Mouse (Mus musculus): ENCODE results near the gene Prodh2. TPM values are rescaled to one million over a fixed set of nuclear protein-coding genes. Genes with fewer than 3 reads are reported as not detected.

The Prodh2 gene
- polyA plus RNA-seq, 1 experiment from 2014 or later, result not detected

- ATAC-seq (replicated peaks; ENCODE audit: insufficient number of reproducible peaks, low FRiP score, low TSS enrichment, low read depth) (no peak), DNase-seq (ENCODE audit: low spot score) (peak; percentile 11)
- 7% methylated on average over 23 of the region's 23 CpGs for WGBS
- no peak overlapping the region for H3K27ac ChIP-seq (replicated peaks; ENCODE audit: low read depth, low read length)
- H3K4me3 ChIP-seq (ENCODE audit: low read depth, low read length), result peak overlapping the region; percentile 63
- no peaks in the 10 kb centered on the region for H3K9me3 ChIP-seq (replicated peaks; ENCODE audit: control insufficient read depth, low read length)
- H3K36me3 ChIP-seq (replicated peaks; ENCODE audit: control insufficient read depth, insufficient read depth, low read depth, low read length), result peaks cover 10% of the 10 kb centered on the region
- no peaks in the 10 kb centered on the region for H3K27me3 ChIP-seq (ENCODE audit: control insufficient read depth, insufficient read depth, low read length)
- peak overlapping the region; percentile 79 for H3K9ac ChIP-seq (replicated peaks; ENCODE audit: low read length)
- H3K4me1 ChIP-seq (ENCODE audit: control insufficient read depth, insufficient read depth, low read length), result peaks cover 8% of the 10 kb centered on the region
- H3K4me2 ChIP-seq (ENCODE audit: low read depth, low read length), result peak overlapping the region; percentile 75
These were observed 59.7 kb downstream of the Prodh2 start for GRCm38 (mm10) chr7:30553021-30553589.

- DNase-seq (ENCODE audit: low spot score) (no peak), ATAC-seq (replicated peaks; ENCODE audit: insufficient number of reproducible peaks, low FRiP score, low TSS enrichment, low read depth) (no peak)
- H3K27me3 ChIP-seq (ENCODE audit: control insufficient read depth, insufficient read depth, low read length), result no peaks in the 10 kb centered on the region
- H3K36me3 ChIP-seq (replicated peaks; ENCODE audit: control insufficient read depth, insufficient read depth, low read depth, low read length), result peaks cover 10% of the 10 kb centered on the region
- H3K4me2 ChIP-seq (ENCODE audit: low read depth, low read length), result peak overlapping the region; percentile 75
- H3K4me3 ChIP-seq (ENCODE audit: low read depth, low read length), result peak overlapping the region; percentile 63
- H3K4me1 ChIP-seq (ENCODE audit: control insufficient read depth, insufficient read depth, low read length), result peaks cover 8% of the 10 kb centered on the region
- peak overlapping the region; percentile 79 for H3K9ac ChIP-seq (replicated peaks; ENCODE audit: low read length)
- no peaks in the 10 kb centered on the region for H3K9me3 ChIP-seq (replicated peaks; ENCODE audit: control insufficient read depth, low read length)
- WGBS, result 86% methylated on average over 22 of the region's 22 CpGs
- no peak overlapping the region for H3K27ac ChIP-seq (replicated peaks; ENCODE audit: low read depth, low read length)
These were observed 60.6 kb downstream of the Prodh2 start for GRCm38 (mm10) chr7:30553810-30554584.

GRCm38 (mm10) chr7:30556894-30557536 lies 63.6 kb downstream of the Prodh2 start:
- DNase-seq (ENCODE audit: low spot score), result peak; percentile 25
- WGBS, result 91% methylated on average over 18 of the region's 18 CpGs
- Histone ChIP-seq H3K9me3 (replicated peaks; ENCODE audit: control insufficient read depth, low read length) (no peaks in the 10 kb centered on the region), H3K36me3 (replicated peaks; ENCODE audit: control insufficient read depth, insufficient read depth, low read depth, low read length) (peaks cover 10% of the 10 kb centered on the region), H3K27me3 (ENCODE audit: control insufficient read depth, insufficient read depth, low read length) (no peaks in the 10 kb centered on the region), H3K4me3 (ENCODE audit: low read depth, low read length) (no peak overlapping the region), H3K9ac (replicated peaks; ENCODE audit: low read length) (no peak overlapping the region), H3K27ac (replicated peaks; ENCODE audit: low read depth, low read length) (no peak overlapping the region), H3K4me1 (ENCODE audit: control insufficient read depth, insufficient read depth, low read length) (peaks cover 8% of the 10 kb centered on the region), H3K4me2 (ENCODE audit: low read depth, low read length) (no peak overlapping the region)
- no peak for ATAC-seq (replicated peaks; ENCODE audit: insufficient number of reproducible peaks, low FRiP score, low TSS enrichment, low read depth)

GRCm38 (mm10) chr7:30557901-30558514 lies 64.6 kb downstream of the Prodh2 start:
- Histone ChIP-seq H3K4me2 (ENCODE audit: low read depth, low read length) (no peak overlapping the region), H3K9me3 (replicated peaks; ENCODE audit: control insufficient read depth, low read length) (no peaks in the 10 kb centered on the region), H3K9ac (replicated peaks; ENCODE audit: low read length) (no peak overlapping the region), H3K4me1 (ENCODE audit: control insufficient read depth, insufficient read depth, low read length) (peaks cover 8% of the 10 kb centered on the region), H3K27ac (replicated peaks; ENCODE audit: low read depth, low read length) (no peak overlapping the region), H3K27me3 (ENCODE audit: control insufficient read depth, insufficient read depth, low read length) (no peaks in the 10 kb centered on the region), H3K36me3 (replicated peaks; ENCODE audit: control insufficient read depth, insufficient read depth, low read depth, low read length) (peaks cover 10% of the 10 kb centered on the region), H3K4me3 (ENCODE audit: low read depth, low read length) (no peak overlapping the region)
- DNase-seq (ENCODE audit: low spot score), result no peak
- 87% methylated on average over 13 of the region's 13 CpGs for WGBS
- ATAC-seq (replicated peaks; ENCODE audit: insufficient number of reproducible peaks, low FRiP score, low TSS enrichment, low read depth), result no peak

- Histone ChIP-seq H3K27ac (replicated peaks; ENCODE audit: low read depth, low read length) (no peak overlapping the region), H3K4me2 (ENCODE audit: low read depth, low read length) (peak overlapping the region; percentile 88), H3K4me3 (ENCODE audit: low read depth, low read length) (peak overlapping the region; percentile 62), H3K4me1 (ENCODE audit: control insufficient read depth, insufficient read depth, low read length) (no peaks in the 10 kb centered on the region), H3K9ac (replicated peaks; ENCODE audit: low read length) (peak overlapping the region; percentile 74), H3K9me3 (replicated peaks; ENCODE audit: control insufficient read depth, low read length) (no peaks in the 10 kb centered on the region), H3K36me3 (replicated peaks; ENCODE audit: control insufficient read depth, insufficient read depth, low read depth, low read length) (peaks cover 10% of the 10 kb centered on the region), H3K27me3 (ENCODE audit: control insufficient read depth, insufficient read depth, low read length) (no peaks in the 10 kb centered on the region)
- 15% methylated on average over 12 of the region's 12 CpGs for WGBS
- no peak for ATAC-seq (replicated peaks; ENCODE audit: insufficient number of reproducible peaks, low FRiP score, low TSS enrichment, low read depth)
- no peak for DNase-seq (ENCODE audit: low spot score)
These were observed 65.4 kb downstream of the Prodh2 start for GRCm38 (mm10) chr7:30558656-30559442.

- Histone ChIP-seq H3K36me3 (replicated peaks; ENCODE audit: control insufficient read depth, insufficient read depth, low read depth, low read length) (peaks cover 10% of the 10 kb centered on the region), H3K9ac (replicated peaks; ENCODE audit: low read length) (peak within 1 kb of the TSS; percentile 74), H3K4me2 (ENCODE audit: low read depth, low read length) (peak within 1 kb of the TSS; percentile 88), H3K4me3 (ENCODE audit: low read depth, low read length) (peak within 1 kb of the TSS; percentile 62), H3K27me3 (ENCODE audit: control insufficient read depth, insufficient read depth, low read length) (no peaks in the 10 kb centered on the region), H3K27ac (replicated peaks; ENCODE audit: low read depth, low read length) (no peak within 1 kb of the TSS), H3K9me3 (replicated peaks; ENCODE audit: control insufficient read depth, low read length) (no peaks in the 10 kb centered on the region), H3K4me1 (ENCODE audit: control insufficient read depth, insufficient read depth, low read length) (no peaks in the 10 kb centered on the region)
- ATAC-seq (replicated peaks; ENCODE audit: insufficient number of reproducible peaks, low FRiP score, low TSS enrichment, low read depth), result peak; percentile 85
- WGBS, result under 1% methylated on average over 20 of the region's 20 CpGs
- DNase-seq (ENCODE audit: low spot score), result peak; percentile 97
These were observed 66.1 kb downstream of the Prodh2 start, which contains the start of gene Lin37 for GRCm38 (mm10) chr7:30559443-30559954. Gene Lin37 (minus strand): TSS chr7:30559838.

GRCm38 (mm10) chr7:30560296-30560695 lies 66.9 kb downstream of the Prodh2 start:
- no peak overlapping the region for H3K27ac ChIP-seq (replicated peaks; ENCODE audit: low read depth, low read length)
- DNase-seq (ENCODE audit: low spot score) (no peak), ATAC-seq (replicated peaks; ENCODE audit: insufficient number of reproducible peaks, low FRiP score, low TSS enrichment, low read depth) (no peak)
- no peak overlapping the region for H3K9ac ChIP-seq (replicated peaks; ENCODE audit: low read length)
- H3K36me3 ChIP-seq (replicated peaks; ENCODE audit: control insufficient read depth, insufficient read depth, low read depth, low read length), result peaks cover 10% of the 10 kb centered on the region
- 75% methylated on average over 2 of the region's 2 CpGs for WGBS
- no peaks in the 10 kb centered on the region for H3K9me3 ChIP-seq (replicated peaks; ENCODE audit: control insufficient read depth, low read length)
- H3K4me3 ChIP-seq (ENCODE audit: low read depth, low read length), result no peak overlapping the region
- no peak overlapping the region for H3K4me2 ChIP-seq (ENCODE audit: low read depth, low read length)
- no peaks in the 10 kb centered on the region for H3K4me1 ChIP-seq (ENCODE audit: control insufficient read depth, insufficient read depth, low read length)
- no peaks in the 10 kb centered on the region for H3K27me3 ChIP-seq (ENCODE audit: control insufficient read depth, insufficient read depth, low read length)

Data from embryonic facial prominence, embryonic 11.5 days (tissue).